Mouse (Mus musculus) E14TG2a.4 (cell line): Measurements from ENCODE around the gene Lrrc31.

ENCODE experiments used
- CTCF ChIP-seq: conservative IDR thresholded peaks from 2 replicates; pipeline ENCODE4 v1.5.1; 2014; ENCODE audit warnings: low read length
- POU5F1 ChIP-seq: IDR thresholded peaks from 2 replicates; pipeline ENCODE4 v1.6.1; 2014; ENCODE audit warnings: low read length, borderline replicate concordance

DNA sequence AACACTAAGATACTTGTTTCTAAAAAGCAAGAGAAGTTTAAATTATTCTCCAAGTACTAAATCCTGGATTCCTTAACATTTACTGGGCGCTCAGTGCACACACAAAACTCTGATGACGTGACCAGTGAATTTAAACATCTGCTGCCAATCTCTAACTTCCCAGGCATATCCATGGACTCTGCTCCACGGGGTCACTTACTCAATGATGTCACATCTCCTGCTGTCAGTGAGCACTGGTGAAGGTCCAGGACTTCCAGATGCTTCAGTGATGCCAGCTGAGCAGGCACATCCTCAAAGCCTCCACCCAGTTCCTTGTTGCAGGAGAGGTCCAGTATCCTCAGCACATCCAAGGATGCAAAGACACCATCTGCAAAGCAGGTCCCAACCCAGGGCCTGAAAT lies 12.4 kb downstream of the Lrrc31 start:
- no peak for TF ChIP-seq CTCF
- no peak for TF ChIP-seq POU5F1
